Mouse (Mus musculus) E14TG2a.4 (cell line): ENCODE data around the gene Wbp4.

Experiments used
- H3K27me3 ChIP-seq: 2 replicates; pipeline ENCODE4 v1.6.1; 2014; ENCODE audit warnings: low read length, control low read depth; ENCODE audit not compliant: insufficient read depth
- H3K36me3 ChIP-seq: 2 replicates; pipeline ENCODE4 v1.6.1; 2014; ENCODE audit warnings: low read length, control low read depth; ENCODE audit not compliant: insufficient read depth
- H3K4me1 ChIP-seq: replicated peaks from 2 replicates; pipeline ENCODE4 v1.6.1; 2014; ENCODE audit warnings: low read depth, low read length, control low read depth
- H3K4me3 ChIP-seq: replicated peaks from 2 replicates; pipeline ENCODE4 v1.5.1; 2014; ENCODE audit warnings: mild to moderate bottlenecking, low read length
- H3K9me3 ChIP-seq: 2 replicates; pipeline ENCODE4 v1.6.1; 2014; ENCODE audit warnings: low read length, control low read depth
- CTCF ChIP-seq: conservative IDR thresholded peaks from 2 replicates; pipeline ENCODE4 v1.5.1; 2014; ENCODE audit warnings: low read length
- NANOG ChIP-seq: IDR thresholded peaks from 2 replicates; pipeline ENCODE4 v1.6.1; 2014; ENCODE audit warnings: borderline replicate concordance, low read length, mixed read lengths
- POU5F1 ChIP-seq: IDR thresholded peaks from 2 replicates; pipeline ENCODE4 v1.6.1; 2014; ENCODE audit warnings: low read length, borderline replicate concordance

Wbp4 gene

GRCm38 (mm10) chr14:79499326-79499725 is 18.0 kb upstream of the Wbp4 start:
- H3K36me3 ChIP-seq: no peaks in the 10 kb centered on the region
- H3K4me1 ChIP-seq: no peaks in the 10 kb centered on the region
- H3K27me3 ChIP-seq: no peaks in the 10 kb centered on the region
- TF ChIP-seq NANOG (no peak), CTCF (no peak), POU5F1 (no peak)
- no peak overlapping the region for H3K4me3 ChIP-seq
- no peaks in the 10 kb centered on the region for H3K9me3 ChIP-seq

GRCm38 (mm10) chr14:79494349-79494748 is 13.0 kb upstream of the Wbp4 start:
- no peak for TF ChIP-seq CTCF
- TF ChIP-seq POU5F1: no peak
- no peak for TF ChIP-seq NANOG
- no peaks in the 10 kb centered on the region for H3K9me3 ChIP-seq
- peaks cover under 1% of the 10 kb centered on the region; the same call in 1 of the 2 replicates for H3K4me1 ChIP-seq
- peaks cover 6% of the 10 kb centered on the region for H3K36me3 ChIP-seq
- no peak overlapping the region for H3K4me3 ChIP-seq
- H3K27me3 ChIP-seq: no peaks in the 10 kb centered on the region

GRCm38 (mm10) chr14:79490246-79490645 is 8.9 kb upstream of the Wbp4 start:
- Histone ChIP-seq H3K4me3 (no peak overlapping the region), H3K27me3 (peaks cover 7% of the 10 kb centered on the region; the same call in 1 of the 2 replicates), H3K36me3 (peaks cover 6% of the 10 kb centered on the region), H3K9me3 (no peaks in the 10 kb centered on the region), H3K4me1 (peaks cover 37% of the 10 kb centered on the region)
- TF ChIP-seq POU5F1 (no peak), CTCF (no peak), NANOG (no peak)

- Histone ChIP-seq H3K36me3 (peaks cover 6% of the 10 kb centered on the region), H3K4me1 (peaks cover 45% of the 10 kb centered on the region), H3K9me3 (no peaks in the 10 kb centered on the region), H3K27me3 (peaks cover 10% of the 10 kb centered on the region; the same call in 1 of the 2 replicates), H3K4me3 (no peak overlapping the region)
- no peak for TF ChIP-seq POU5F1
These were observed 7.8 kb upstream of the Wbp4 start for GRCm38 (mm10) chr14:79489150-79489549.

- H3K4me3 ChIP-seq: no peak overlapping the region; the same call in 1 of the 2 replicates
- no peaks in the 10 kb centered on the region for H3K9me3 ChIP-seq
- H3K4me1 ChIP-seq: peaks cover 51% of the 10 kb centered on the region
- H3K36me3 ChIP-seq: peaks cover 6% of the 10 kb centered on the region
- H3K27me3 ChIP-seq: peaks cover 10% of the 10 kb centered on the region; the same call in 1 of the 2 replicates
- TF ChIP-seq NANOG (no peak), CTCF (no peak), POU5F1 (no peak)
These were observed 7.2 kb upstream of the Wbp4 start for GRCm38 (mm10) chr14:79488531-79488930.

GRCm38 (mm10) chr14:79486993-79487731 is 5.8 kb upstream of the Wbp4 start:
- peaks cover 64% of the 10 kb centered on the region for H3K4me1 ChIP-seq
- no peaks in the 10 kb centered on the region for H3K9me3 ChIP-seq
- peaks cover 19% of the 10 kb centered on the region; the same call in 1 of the 2 replicates for H3K27me3 ChIP-seq
- TF ChIP-seq POU5F1: no peak
- peak overlapping the region; percentile 64 for H3K4me3 ChIP-seq
- H3K36me3 ChIP-seq: peaks cover 5% of the 10 kb centered on the region

- no peak for TF ChIP-seq CTCF
- TF ChIP-seq POU5F1: no peak
- TF ChIP-seq NANOG: no peak
- Histone ChIP-seq H3K4me3 (peak overlapping the region; percentile 64), H3K36me3 (no peaks in the 10 kb centered on the region), H3K27me3 (peaks cover 19% of the 10 kb centered on the region; the same call in 1 of the 2 replicates), H3K4me1 (peaks cover 64% of the 10 kb centered on the region), H3K9me3 (no peaks in the 10 kb centered on the region)
These were observed 5.3 kb upstream of the Wbp4 start for GRCm38 (mm10) chr14:79486617-79486992.

GRCm38 (mm10) chr14:79483611-79484120 is 2.3 kb upstream of the Wbp4 start:
- TF ChIP-seq POU5F1 (no peak), CTCF (no peak), NANOG (no peak)
- Histone ChIP-seq H3K4me1 (peaks cover 70% of the 10 kb centered on the region), H3K27me3 (peaks cover 19% of the 10 kb centered on the region; the same call in 1 of the 2 replicates)

GRCm38 (mm10) chr14:79482747-79483355 is 1.5 kb upstream of the Wbp4 start:
- peaks cover 62% of the 10 kb centered on the region for H3K4me1 ChIP-seq
- TF ChIP-seq POU5F1: no peak
- no peak for TF ChIP-seq NANOG
- no peak for TF ChIP-seq CTCF
- peaks cover 19% of the 10 kb centered on the region; the same call in 1 of the 2 replicates for H3K27me3 ChIP-seq
- H3K9me3 ChIP-seq: no peaks in the 10 kb centered on the region
- peaks cover 12% of the 10 kb centered on the region; the same call in 1 of the 2 replicates for H3K36me3 ChIP-seq
- peak overlapping the region; percentile 98 for H3K4me3 ChIP-seq

More at GRCm38 (mm10) chr14:79483611-79484120, 2.3 kb upstream of the Wbp4 start:
- H3K9me3 ChIP-seq: no peaks in the 10 kb centered on the region
- H3K36me3 ChIP-seq: peaks cover 7% of the 10 kb centered on the region; the same call in 1 of the 2 replicates
- H3K4me3 ChIP-seq: peak overlapping the region; percentile 98
